Mouse (Mus musculus) intestine, embryonic 16.5 days (tissue): ENCODE data around the gene Kcna2. TPM values are rescaled to one million over a fixed set of nuclear protein-coding genes. Genes with fewer than 3 reads are reported as not detected.

ENCODE experiments used
- ATAC-seq: fragments of 200-750 bp; cut with Nextera tagmentation; 2 replicates; pipeline ENCODE4 v1.8.0; 2017; ENCODE audit warnings: moderate TSS enrichment, moderate library complexity
- H3K27ac ChIP-seq: fragments of 300-500 bp; sonication (generic); 2 replicates; pipeline ENCODE4 v1.5.1; 2014; ENCODE audit warnings: mild to moderate bottlenecking, low read length
- H3K27me3 ChIP-seq: fragments of 300-500 bp; sonication (generic); replicated peaks from 2 replicates; pipeline ENCODE4 v1.6.1; 2014; ENCODE audit warnings: low read length, control low read depth, mixed read lengths; ENCODE audit not compliant: control insufficient read depth, insufficient read depth
- H3K36me3 ChIP-seq: fragments of 300-500 bp; sonication (generic); 2 replicates; pipeline ENCODE4 v1.6.1; 2014; ENCODE audit warnings: low read length, control low read depth; ENCODE audit not compliant: control insufficient read depth, insufficient read depth
- H3K4me1 ChIP-seq: fragments of 300-500 bp; sonication (generic); 2 replicates; pipeline ENCODE4 v1.6.1; 2014; ENCODE audit warnings: low read length, control low read depth, mixed read lengths; ENCODE audit not compliant: control insufficient read depth, insufficient read depth
- H3K4me2 ChIP-seq: fragments of 300-500 bp; sonication (generic); 2 replicates; pipeline ENCODE4 v1.6.1; 2014; ENCODE audit warnings: low read depth, low read length, control low read depth
- H3K4me3 ChIP-seq: fragments of 300-500 bp; sonication (generic); 2 replicates; pipeline ENCODE4 v1.5.1; 2014; ENCODE audit warnings: mild to moderate bottlenecking, low read length
- H3K9ac ChIP-seq: fragments of 300-500 bp; sonication (generic); 2 replicates; pipeline ENCODE4 v1.6.1; 2014; ENCODE audit warnings: low read depth, low read length
- H3K9me3 ChIP-seq: fragments of 300-500 bp; sonication (generic); 2 replicates; pipeline ENCODE4 v1.6.1; 2016; ENCODE audit warnings: low read length, control low read depth; ENCODE audit not compliant: control insufficient read depth
- WGBS: fragments of 180-500 bp; shearing (Covaris S2); extraction: QIAGEN DNeasy Blood & Tissue Kit; methylation state at CpG from one replicate; pipeline ENCODE4 v1.1.7; 2014; 5-methylcytosine and 5-hydroxymethylcytosine counted together
- polyA plus RNA-seq: library from polyadenylated mRNA; unstranded; fragments of >200 nt; fragmentation: Nextera tagmentation; extraction: Ambion mirVana; gene quantifications from 2 replicates; pipeline ENCODE4 v1.2.1, GENCODE M21; 2015

Gene Kcna2
- polyA plus RNA-seq, 1 experiment from 2014 or later = 0.04 TPM

- 85% methylated on average over 2 of the region's 2 CpGs for WGBS
- no peak overlapping the region for H3K4me2 ChIP-seq
- no peak for ATAC-seq
- no peak overlapping the region for H3K27ac ChIP-seq
- no peak overlapping the region for H3K9ac ChIP-seq
- H3K9me3 ChIP-seq = no peaks in the 10 kb centered on the region
- H3K36me3 ChIP-seq = no peaks in the 10 kb centered on the region
- H3K27me3 ChIP-seq = no peaks in the 10 kb centered on the region; the same call in 1 of the 2 replicates
- H3K4me1 ChIP-seq = no peaks in the 10 kb centered on the region; the same call in 1 of the 2 replicates
- no peak overlapping the region for H3K4me3 ChIP-seq
Measured at GRCm38 (mm10) chr3:107077101-107077500, 23.8 kb upstream of the Kcna2 start.

GRCm38 (mm10) chr3:107080803-107081202 lies 20.1 kb upstream of the Kcna2 start:
- Histone ChIP-seq H3K36me3 (no peaks in the 10 kb centered on the region), H3K9ac (no peak overlapping the region), H3K4me1 (no peaks in the 10 kb centered on the region; the same call in 1 of the 2 replicates), H3K27me3 (no peaks in the 10 kb centered on the region), H3K27ac (no peak overlapping the region), H3K4me3 (no peak overlapping the region), H3K4me2 (no peak overlapping the region), H3K9me3 (no peaks in the 10 kb centered on the region)
- no peak for ATAC-seq
- 81% methylated on average over 3 of the region's 3 CpGs for WGBS

GRCm38 (mm10) chr3:107081227-107081626 lies 19.7 kb upstream of the Kcna2 start:
- H3K27me3 ChIP-seq = no peaks in the 10 kb centered on the region
- no peaks in the 10 kb centered on the region for H3K9me3 ChIP-seq
- WGBS = 29% methylated on average over 3 of the region's 3 CpGs
- H3K4me3 ChIP-seq = no peak overlapping the region
- no peak overlapping the region for H3K27ac ChIP-seq
- no peak for ATAC-seq
- no peaks in the 10 kb centered on the region for H3K36me3 ChIP-seq
- H3K4me1 ChIP-seq = no peaks in the 10 kb centered on the region; the same call in 1 of the 2 replicates
- no peak overlapping the region for H3K9ac ChIP-seq
- no peak overlapping the region for H3K4me2 ChIP-seq

- no peaks in the 10 kb centered on the region for H3K4me1 ChIP-seq
- H3K9me3 ChIP-seq = no peaks in the 10 kb centered on the region
- no peaks in the 10 kb centered on the region for H3K36me3 ChIP-seq
- ATAC-seq = no peak
- 67% methylated on average over 3 of the region's 3 CpGs for WGBS
- H3K27ac ChIP-seq = no peak overlapping the region
- H3K27me3 ChIP-seq = no peaks in the 10 kb centered on the region
- H3K9ac ChIP-seq = no peak overlapping the region
- no peak overlapping the region for H3K4me3 ChIP-seq
- H3K4me2 ChIP-seq = no peak overlapping the region
Measured at GRCm38 (mm10) chr3:107084586-107084985, 16.4 kb upstream of the Kcna2 start.

GRCm38 (mm10) chr3:107087410-107087809 lies 13.5 kb upstream of the Kcna2 start:
- no peak for ATAC-seq

GRCm38 (mm10) chr3:107088820-107089219 lies 12.1 kb upstream of the Kcna2 start:
- Histone ChIP-seq H3K4me3 (no peak overlapping the region), H3K27ac (no peak overlapping the region), H3K36me3 (no peaks in the 10 kb centered on the region), H3K9me3 (no peaks in the 10 kb centered on the region), H3K4me2 (no peak overlapping the region), H3K9ac (no peak overlapping the region), H3K4me1 (no peaks in the 10 kb centered on the region), H3K27me3 (no peaks in the 10 kb centered on the region)
- no peak for ATAC-seq
- 90% methylated on average over 3 of the region's 3 CpGs for WGBS

More at GRCm38 (mm10) chr3:107087410-107087809, 13.5 kb upstream of the Kcna2 start:
- H3K4me2 ChIP-seq = no peak overlapping the region
- H3K4me1 ChIP-seq = no peaks in the 10 kb centered on the region
- no peaks in the 10 kb centered on the region for H3K27me3 ChIP-seq
- no peak overlapping the region for H3K27ac ChIP-seq
- 88% methylated on average over 4 of the region's 4 CpGs for WGBS
- no peaks in the 10 kb centered on the region for H3K36me3 ChIP-seq
- H3K9ac ChIP-seq = no peak overlapping the region
- H3K4me3 ChIP-seq = no peak overlapping the region
- H3K9me3 ChIP-seq = no peaks in the 10 kb centered on the region

GRCm38 (mm10) chr3:107089475-107089874 lies 11.5 kb upstream of the Kcna2 start:
- H3K9ac ChIP-seq = no peak overlapping the region

GRCm38 (mm10) chr3:107090001-107090400 lies 10.9 kb upstream of the Kcna2 start:
- H3K36me3 ChIP-seq = no peaks in the 10 kb centered on the region
- WGBS = 67% methylated on average over 7 of the region's 7 CpGs
- H3K9ac ChIP-seq = no peak overlapping the region
- H3K27me3 ChIP-seq = no peaks in the 10 kb centered on the region
- no peak for ATAC-seq
- H3K27ac ChIP-seq = no peak overlapping the region
- H3K9me3 ChIP-seq = no peaks in the 10 kb centered on the region
- H3K4me1 ChIP-seq = no peaks in the 10 kb centered on the region
- H3K4me2 ChIP-seq = no peak overlapping the region
- no peak overlapping the region for H3K4me3 ChIP-seq

More at GRCm38 (mm10) chr3:107089475-107089874, 11.5 kb upstream of the Kcna2 start:
- H3K27ac ChIP-seq = no peak overlapping the region
- WGBS = 53% methylated on average over 3 of the region's 3 CpGs
- no peaks in the 10 kb centered on the region for H3K4me1 ChIP-seq
- H3K4me3 ChIP-seq = no peak overlapping the region
- no peak for ATAC-seq
- H3K9me3 ChIP-seq = no peaks in the 10 kb centered on the region
- no peaks in the 10 kb centered on the region for H3K36me3 ChIP-seq
- H3K4me2 ChIP-seq = no peak overlapping the region
- no peaks in the 10 kb centered on the region for H3K27me3 ChIP-seq

GRCm38 (mm10) chr3:107090403-107091150 lies 10.4 kb upstream of the Kcna2 start:
- 67% methylated on average over 11 of the region's 11 CpGs for WGBS
- H3K9me3 ChIP-seq = no peaks in the 10 kb centered on the region
- no peak overlapping the region for H3K9ac ChIP-seq
- no peak overlapping the region for H3K4me3 ChIP-seq
- H3K4me2 ChIP-seq = no peak overlapping the region
- H3K4me1 ChIP-seq = no peaks in the 10 kb centered on the region
- H3K27ac ChIP-seq = no peak overlapping the region
- H3K36me3 ChIP-seq = no peaks in the 10 kb centered on the region
- ATAC-seq = no peak
- H3K27me3 ChIP-seq = no peaks in the 10 kb centered on the region

GRCm38 (mm10) chr3:107094028-107094427 lies 6.9 kb upstream of the Kcna2 start:
- WGBS = under 1% methylated on average over 4 of the region's 4 CpGs
- Histone ChIP-seq H3K9ac (no peak overlapping the region), H3K36me3 (no peaks in the 10 kb centered on the region), H3K27me3 (no peaks in the 10 kb centered on the region), H3K9me3 (no peaks in the 10 kb centered on the region), H3K27ac (no peak overlapping the region), H3K4me3 (no peak overlapping the region), H3K4me2 (no peak overlapping the region), H3K4me1 (no peaks in the 10 kb centered on the region)
- no peak for ATAC-seq
